Mouse (Mus musculus) skeletal muscle tissue, adult 2 months (tissue): Measurements from ENCODE around the gene Lhfpl3.

Experiments
- DNase-seq: peaks from one replicate; pipeline ENCODE4 v3.0.0-alpha.2; 2012; ENCODE audit warnings: low read depth, low spot score

The Lhfpl3 gene

DNA sequence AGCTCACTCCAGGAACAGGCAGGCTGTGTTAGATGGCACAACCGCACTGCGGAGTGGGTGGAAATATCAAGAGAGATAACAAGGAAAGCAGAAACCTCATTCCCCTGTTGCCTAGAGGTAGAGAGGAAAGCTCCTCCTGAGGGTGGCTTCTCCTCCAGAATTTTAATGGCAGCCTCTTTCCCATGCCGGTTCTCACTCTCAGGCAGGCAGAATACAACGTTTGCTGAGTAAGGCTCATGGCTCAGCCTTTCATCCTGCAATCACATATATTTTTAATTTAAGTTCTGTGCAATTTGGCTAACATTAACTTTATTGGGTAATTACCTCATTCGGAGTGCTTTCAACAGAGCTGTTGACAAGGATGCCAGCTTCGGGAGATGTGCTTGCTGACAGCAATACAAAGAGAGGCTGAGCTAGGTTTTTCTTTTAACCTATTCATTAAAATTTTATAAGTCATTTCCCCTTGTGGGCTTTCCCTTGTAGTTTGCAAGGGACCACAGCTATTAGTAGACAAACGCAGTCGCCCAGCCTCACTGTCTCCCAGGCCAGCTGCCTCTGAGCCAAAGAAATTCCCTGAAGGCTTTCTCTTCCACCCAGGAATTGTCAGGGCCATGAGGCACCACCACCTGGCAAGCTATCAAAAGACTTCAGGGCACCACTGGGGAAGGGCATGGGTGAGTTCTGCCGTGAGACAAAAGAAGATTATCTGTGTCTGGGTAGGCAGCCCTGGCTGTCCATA lies 394.5 kb downstream of the Lhfpl3 start:
- no peak for DNase-seq

GRCm38 (mm10) chr5:23153210-23153609 lies 407.4 kb downstream of the Lhfpl3 start:
- DNase-seq, result no peak

DNA sequence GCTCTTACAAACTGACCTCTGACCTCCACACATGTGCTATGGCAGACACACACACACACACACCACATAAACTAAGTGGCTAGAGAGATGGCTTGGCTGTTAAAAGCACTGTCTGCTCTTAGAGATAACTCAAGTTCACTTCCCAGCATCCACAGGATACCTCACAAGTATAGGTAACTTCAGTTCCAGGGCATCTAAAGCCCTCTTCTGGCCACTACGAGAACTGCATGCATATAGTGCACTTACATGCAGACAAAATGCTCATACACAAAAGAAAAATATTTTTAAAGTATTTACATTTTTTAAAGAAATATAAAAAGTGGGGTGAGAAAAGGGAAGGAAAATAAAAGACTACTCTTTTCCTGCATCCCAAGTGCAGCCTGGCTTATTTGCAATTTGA lies 408.6 kb downstream of the Lhfpl3 start:
- no peak for DNase-seq

DNA sequence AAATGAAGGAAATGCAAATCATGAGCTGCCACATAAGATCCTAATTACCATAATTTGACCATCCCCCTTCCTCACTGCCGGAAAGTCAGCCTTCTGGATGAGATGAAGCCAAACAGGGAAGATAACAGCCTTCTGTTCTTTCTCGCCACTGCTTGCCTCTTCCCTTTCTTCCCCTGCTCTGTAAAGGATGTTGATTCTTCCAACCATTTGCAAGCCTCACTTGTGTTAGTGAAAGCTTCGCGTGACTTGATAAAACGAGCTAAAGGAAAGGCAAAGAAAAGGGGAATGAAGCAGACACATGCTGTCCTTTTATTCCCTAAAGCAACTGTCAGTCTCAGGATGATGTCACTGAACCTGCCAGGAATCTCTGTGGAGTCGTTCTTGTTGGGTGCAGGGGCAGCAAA lies 420.1 kb downstream of the Lhfpl3 start:
- no peak for DNase-seq

DNA sequence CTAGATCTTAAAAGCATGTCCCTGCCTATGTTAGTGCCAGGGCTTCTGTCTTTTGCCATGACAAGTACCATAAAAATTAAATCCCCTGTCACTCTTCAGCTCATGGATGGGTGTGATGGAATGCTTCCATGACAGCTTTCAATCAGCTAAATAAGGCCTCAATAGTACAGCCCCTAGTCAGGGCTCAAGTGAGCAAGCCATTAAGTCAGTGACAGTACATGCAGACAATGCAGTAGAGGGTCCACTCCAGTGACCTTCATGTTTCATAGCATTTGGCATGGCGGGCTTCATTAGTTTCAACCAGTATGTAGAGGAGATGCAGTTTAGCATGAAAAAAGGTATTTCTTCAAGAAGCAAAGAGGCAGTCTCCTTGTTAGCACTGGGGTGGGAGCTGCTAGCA lies 420.8 kb downstream of the Lhfpl3 start:
- no peak for DNase-seq

- no peak for DNase-seq
These were observed 443.8 kb downstream of the Lhfpl3 start for GRCm38 (mm10) chr5:23189633-23190032.

GRCm38 (mm10) chr5:23196879-23197278 lies 451.0 kb downstream of the Lhfpl3 start:
- no peak for DNase-seq

DNA sequence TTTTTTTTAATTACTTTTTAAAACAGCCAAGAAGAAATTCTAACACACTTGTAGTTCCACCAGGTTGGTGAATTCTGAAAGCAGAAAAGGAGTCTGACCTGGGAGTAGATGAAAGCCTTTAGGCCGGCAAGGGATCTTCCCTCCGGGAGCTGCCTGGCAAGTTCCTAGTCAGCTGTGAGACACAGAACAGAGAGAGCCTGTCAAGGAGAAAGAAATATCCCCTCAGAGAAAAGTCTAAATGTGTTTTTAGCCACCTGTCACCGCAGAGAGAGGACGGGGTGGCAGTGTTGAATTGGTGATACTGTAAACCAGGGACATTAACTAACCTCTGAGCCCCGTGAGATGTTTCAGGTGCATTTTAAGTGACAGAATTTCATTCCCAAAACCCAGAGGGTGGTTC lies 467.2 kb downstream of the Lhfpl3 start:
- no peak for DNase-seq

GRCm38 (mm10) chr5:23214646-23215045 lies 468.8 kb downstream of the Lhfpl3 start:
- no peak for DNase-seq

GRCm38 (mm10) chr5:23219655-23220054 lies 473.8 kb downstream of the Lhfpl3 start:
- DNase-seq, result no peak

GRCm38 (mm10) chr5:23224759-23225536 lies 479.1 kb downstream of the Lhfpl3 start:
- DNase-seq, result peak; percentile 12

GRCm38 (mm10) chr5:23225621-23226020 lies 479.8 kb downstream of the Lhfpl3 start:
- DNase-seq, result no peak

GRCm38 (mm10) chr5:23226753-23227152 lies 480.9 kb downstream of the Lhfpl3 start:
- no peak for DNase-seq

DNA sequence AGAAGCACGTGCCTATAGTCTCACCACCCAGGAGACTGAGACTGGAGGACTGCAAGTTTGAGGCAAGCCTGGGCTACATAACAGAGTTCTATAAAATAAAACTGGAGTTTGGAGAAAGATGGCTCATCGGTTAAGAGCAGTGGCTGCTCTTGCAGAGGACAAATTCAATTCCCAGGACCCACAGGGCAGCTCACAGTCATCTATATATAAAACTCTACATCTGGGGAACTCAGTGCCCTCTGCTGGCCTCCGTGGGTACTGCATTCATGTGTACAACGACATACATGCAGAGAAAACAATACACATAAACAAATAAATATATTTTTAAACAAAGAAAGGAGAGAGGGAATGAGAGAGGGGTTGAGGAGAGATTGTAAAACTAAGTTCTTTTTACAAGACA lies 501.1 kb downstream of the Lhfpl3 start:
- no peak for DNase-seq

GRCm38 (mm10) chr5:23247784-23248183 lies 501.9 kb downstream of the Lhfpl3 start:
- no peak for DNase-seq

DNA sequence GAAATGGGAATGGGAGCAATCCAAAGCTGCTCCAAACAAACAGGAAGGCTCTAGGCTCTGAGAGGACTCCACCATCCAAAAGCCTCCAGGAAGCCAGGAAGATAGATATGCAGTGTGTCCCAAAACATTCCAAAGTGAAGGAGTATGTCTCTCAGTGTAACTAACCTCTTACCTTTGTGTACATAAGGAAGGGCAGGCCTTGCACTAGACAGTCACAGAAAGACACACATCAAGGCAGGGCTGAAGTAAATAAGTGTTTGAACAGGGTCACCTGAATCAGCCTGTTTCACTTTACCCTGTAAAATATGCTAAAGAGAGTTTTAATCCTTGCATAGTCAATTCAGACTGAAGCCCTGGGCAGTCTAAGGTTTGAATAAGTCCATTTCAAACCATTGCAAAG lies 502.4 kb downstream of the Lhfpl3 start:
- DNase-seq, result no peak

DNA sequence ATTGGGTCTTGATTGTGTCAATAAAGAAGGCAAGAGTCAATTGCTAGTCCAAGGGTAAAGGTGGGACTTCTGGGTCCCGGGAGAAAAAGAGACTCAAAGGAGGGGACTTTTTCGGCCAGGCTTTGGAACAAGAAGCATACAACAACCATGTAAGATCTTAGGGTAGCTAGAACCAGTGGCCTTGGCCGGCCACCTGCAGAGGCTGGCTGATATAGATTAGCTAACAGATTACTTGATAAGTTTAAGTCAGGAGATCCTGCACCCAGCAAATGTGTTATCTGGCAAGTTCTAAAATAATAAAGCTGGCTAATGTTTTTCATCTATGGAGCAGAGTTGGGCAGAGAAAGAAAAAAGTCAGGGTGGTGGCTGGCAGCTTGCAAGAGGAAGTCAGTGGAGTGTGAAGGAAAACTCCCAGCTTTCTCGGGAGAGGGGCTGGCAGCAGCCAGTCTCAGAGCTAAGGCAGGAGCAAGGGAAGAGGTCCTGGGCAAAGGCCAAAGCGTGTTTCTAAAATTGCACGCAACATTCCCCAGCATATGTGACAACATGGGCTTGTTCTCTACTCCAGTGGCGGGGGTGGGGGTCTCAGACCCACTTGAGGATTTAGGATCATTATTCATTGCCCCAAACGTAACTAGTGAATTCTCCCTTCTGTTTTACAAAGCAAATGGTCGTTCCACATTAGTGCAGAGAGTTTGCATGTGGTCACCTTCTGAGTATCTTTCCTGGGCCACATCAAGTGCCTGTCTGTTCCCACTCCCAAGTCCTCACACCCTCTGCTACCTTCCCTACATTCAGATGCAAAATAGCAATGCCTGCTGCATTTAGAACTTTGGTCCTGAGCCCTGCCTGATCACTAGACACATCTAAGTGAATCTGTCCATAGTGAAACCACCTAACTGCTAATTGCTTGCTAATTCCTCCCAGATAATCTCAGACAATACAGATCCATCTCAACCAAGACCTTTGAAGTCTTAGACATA lies 504.3 kb downstream of the Lhfpl3 start:
- no peak for DNase-seq

- peak; percentile 75 for DNase-seq
These were observed 505.8 kb downstream of the Lhfpl3 start for GRCm38 (mm10) chr5:23251462-23252224.

- DNase-seq, result no peak
These were observed 510.1 kb downstream of the Lhfpl3 start for GRCm38 (mm10) chr5:23255816-23256418.

DNA sequence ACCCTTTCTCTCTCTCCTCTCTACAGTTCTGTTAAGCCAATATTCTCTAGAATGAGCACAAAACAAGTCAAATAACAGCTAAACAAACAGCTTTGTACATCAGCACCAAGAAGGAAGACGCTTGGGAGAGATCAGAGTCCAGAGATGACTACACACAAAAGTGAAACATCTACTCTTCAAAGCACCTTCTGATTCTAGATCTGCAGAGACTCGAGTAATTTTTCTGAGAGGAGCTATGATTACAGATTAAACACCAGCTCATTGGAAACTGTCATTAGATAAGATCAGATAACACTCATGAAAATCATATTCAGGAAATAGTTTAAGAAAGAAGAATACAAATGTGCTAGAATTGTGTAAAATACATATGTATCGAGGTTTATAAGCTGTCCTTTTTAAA lies 527.5 kb downstream of the Lhfpl3 start:
- no peak for DNase-seq

GRCm38 (mm10) chr5:23279364-23279763 lies 533.5 kb downstream of the Lhfpl3 start:
- DNase-seq, result no peak
